Mouse (Mus musculus): Measurements from ENCODE around the gene Efemp1. TPM values are rescaled to one million over a fixed set of nuclear protein-coding genes. Genes with fewer than 3 reads are reported as not detected.

Gene Efemp1
- polyA plus RNA-seq, 1 experiment from 2014 or later: 32.2 TPM

DNA sequence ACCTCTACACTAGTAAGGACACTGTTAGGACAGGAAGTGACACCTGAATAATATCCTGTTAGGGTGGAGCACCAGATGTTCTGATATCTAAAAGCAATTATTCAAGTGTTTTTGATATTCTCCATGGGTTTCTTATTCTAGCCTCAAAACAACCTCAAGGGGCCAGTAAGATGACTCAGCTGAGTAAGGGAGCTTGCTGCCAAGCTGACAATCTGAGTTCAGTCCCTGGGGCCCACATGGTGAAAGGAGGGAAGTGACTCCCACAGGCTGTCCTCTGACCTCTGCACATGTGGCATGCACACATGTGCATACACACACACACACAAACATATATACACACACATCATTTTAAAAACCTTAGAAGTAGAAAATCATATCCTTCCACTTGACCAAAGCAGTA is 3.2 kb upstream of the Efemp1 start:
- Histone ChIP-seq H3K4me2 (ENCODE audit: low read depth, low read length) (no peak overlapping the region), H3K27me3 (ENCODE audit: control insufficient read depth, insufficient read depth, low read length) (no peaks in the 10 kb centered on the region), H3K4me3 (ENCODE audit: low read depth, low read length) (no peak overlapping the region), H3K4me1 (ENCODE audit: control insufficient read depth, insufficient read depth, low read length) (no peaks in the 10 kb centered on the region), H3K9me3 (replicated peaks; ENCODE audit: control insufficient read depth, low read length) (no peaks in the 10 kb centered on the region), H3K36me3 (replicated peaks; ENCODE audit: control insufficient read depth, insufficient read depth, low read depth, low read length) (no peaks in the 10 kb centered on the region), H3K27ac (replicated peaks; ENCODE audit: low read depth, low read length) (no peak overlapping the region), H3K9ac (replicated peaks; ENCODE audit: low read length) (no peak overlapping the region)
- ATAC-seq (replicated peaks; ENCODE audit: insufficient number of reproducible peaks, low FRiP score, low TSS enrichment, low read depth) (no peak), DNase-seq (ENCODE audit: low spot score) (no peak)

DNA sequence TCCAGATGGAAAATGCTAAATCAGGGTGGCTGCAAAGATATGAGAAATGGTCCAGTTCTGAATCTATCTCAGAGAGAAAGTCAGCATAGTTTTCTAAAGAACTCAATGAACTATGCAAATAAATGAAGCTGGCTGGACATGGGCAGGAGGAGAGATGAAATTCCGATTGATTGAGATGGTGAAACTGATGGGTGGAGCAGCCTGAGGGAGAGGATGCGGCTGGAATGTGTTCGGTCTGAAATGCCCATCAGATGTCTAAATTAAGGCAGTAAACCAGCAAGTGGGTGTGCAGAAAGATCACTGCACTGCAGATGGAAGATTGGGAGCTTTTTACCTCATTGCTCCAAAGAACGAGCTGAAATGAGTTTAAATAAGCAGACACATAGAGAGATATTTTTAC is 1.4 kb upstream of the Efemp1 start:
- WGBS: 36% methylated on average over 4 of the region's 4 CpGs
- ATAC-seq (replicated peaks; ENCODE audit: insufficient number of reproducible peaks, low FRiP score, low TSS enrichment, low read depth): no peak
- H3K9ac ChIP-seq (replicated peaks; ENCODE audit: low read length): no peak overlapping the region
- H3K36me3 ChIP-seq (replicated peaks; ENCODE audit: control insufficient read depth, insufficient read depth, low read depth, low read length): no peaks in the 10 kb centered on the region
- no peak overlapping the region for H3K4me3 ChIP-seq (ENCODE audit: low read depth, low read length)
- no peak for DNase-seq (ENCODE audit: low spot score)
- no peaks in the 10 kb centered on the region for H3K9me3 ChIP-seq (replicated peaks; ENCODE audit: control insufficient read depth, low read length)
- H3K27ac ChIP-seq (replicated peaks; ENCODE audit: low read depth, low read length): no peak overlapping the region
- no peaks in the 10 kb centered on the region for H3K4me1 ChIP-seq (ENCODE audit: control insufficient read depth, insufficient read depth, low read length)
- H3K4me2 ChIP-seq (ENCODE audit: low read depth, low read length): no peak overlapping the region
- no peaks in the 10 kb centered on the region for H3K27me3 ChIP-seq (ENCODE audit: control insufficient read depth, insufficient read depth, low read length)

- ATAC-seq (replicated peaks; ENCODE audit: insufficient number of reproducible peaks, low FRiP score, low TSS enrichment, low read depth): peak; percentile 63; the same call in 1 of the 2 replicates
- no peaks in the 10 kb centered on the region for H3K9me3 ChIP-seq (replicated peaks; ENCODE audit: control insufficient read depth, low read length)
- no peaks in the 10 kb centered on the region for H3K27me3 ChIP-seq (ENCODE audit: control insufficient read depth, insufficient read depth, low read length)
- peak overlapping the region; percentile 50; the same call in 1 of the 2 replicates for H3K4me3 ChIP-seq (ENCODE audit: low read depth, low read length)
- H3K4me1 ChIP-seq (ENCODE audit: control insufficient read depth, insufficient read depth, low read length): no peaks in the 10 kb centered on the region
- no peak for DNase-seq (ENCODE audit: low spot score)
- no peak overlapping the region for H3K27ac ChIP-seq (replicated peaks; ENCODE audit: low read depth, low read length)
- H3K36me3 ChIP-seq (replicated peaks; ENCODE audit: control insufficient read depth, insufficient read depth, low read depth, low read length): no peaks in the 10 kb centered on the region
- peak overlapping the region; percentile 86; the same call in 1 of the 2 replicates for H3K4me2 ChIP-seq (ENCODE audit: low read depth, low read length)
- 23% methylated on average over 6 of the region's 6 CpGs for WGBS
- no peak overlapping the region for H3K9ac ChIP-seq (replicated peaks; ENCODE audit: low read length)
Measured at GRCm38 (mm10) chr11:28852361-28852919, 564 bp upstream of the Efemp1 start.

GRCm38 (mm10) chr11:28859125-28859524 is 6.1 kb downstream of the Efemp1 start:
- Histone ChIP-seq H3K4me1 (ENCODE audit: control insufficient read depth, insufficient read depth, low read length) (no peaks in the 10 kb centered on the region), H3K9me3 (replicated peaks; ENCODE audit: control insufficient read depth, low read length) (no peaks in the 10 kb centered on the region), H3K9ac (replicated peaks; ENCODE audit: low read length) (no peak overlapping the region), H3K4me2 (ENCODE audit: low read depth, low read length) (no peak overlapping the region), H3K36me3 (replicated peaks; ENCODE audit: control insufficient read depth, insufficient read depth, low read depth, low read length) (no peaks in the 10 kb centered on the region), H3K27me3 (ENCODE audit: control insufficient read depth, insufficient read depth, low read length) (no peaks in the 10 kb centered on the region), H3K4me3 (ENCODE audit: low read depth, low read length) (no peak overlapping the region), H3K27ac (replicated peaks; ENCODE audit: low read depth, low read length) (no peak overlapping the region)
- ATAC-seq (replicated peaks; ENCODE audit: insufficient number of reproducible peaks, low FRiP score, low TSS enrichment, low read depth) (no peak), DNase-seq (ENCODE audit: low spot score) (no peak)

- DNase-seq (ENCODE audit: low spot score): peak; percentile 86
- Histone ChIP-seq H3K4me1 (ENCODE audit: control insufficient read depth, insufficient read depth, low read length) (no peaks in the 10 kb centered on the region), H3K4me3 (ENCODE audit: low read depth, low read length) (no peak overlapping the region), H3K27me3 (ENCODE audit: control insufficient read depth, insufficient read depth, low read length) (no peaks in the 10 kb centered on the region), H3K36me3 (replicated peaks; ENCODE audit: control insufficient read depth, insufficient read depth, low read depth, low read length) (no peaks in the 10 kb centered on the region), H3K27ac (replicated peaks; ENCODE audit: low read depth, low read length) (no peak overlapping the region), H3K4me2 (ENCODE audit: low read depth, low read length) (no peak overlapping the region), H3K9ac (replicated peaks; ENCODE audit: low read length) (no peak overlapping the region), H3K9me3 (replicated peaks; ENCODE audit: control insufficient read depth, low read length) (no peaks in the 10 kb centered on the region)
- no peak; the same call in 1 of the 2 replicates for ATAC-seq (replicated peaks; ENCODE audit: insufficient number of reproducible peaks, low FRiP score, low TSS enrichment, low read depth)
- WGBS: 28% methylated on average over 2 of the region's 2 CpGs
Measured at GRCm38 (mm10) chr11:28869129-28869528, 16.1 kb downstream of the Efemp1 start.

- no peaks in the 10 kb centered on the region; the same call in 1 of the 2 replicates for H3K4me1 ChIP-seq (ENCODE audit: control insufficient read depth, insufficient read depth, low read length)
- 50% methylated on average over 2 of the region's 2 CpGs for WGBS
- no peak for ATAC-seq (replicated peaks; ENCODE audit: insufficient number of reproducible peaks, low FRiP score, low TSS enrichment, low read depth)
- no peak overlapping the region for H3K9ac ChIP-seq (replicated peaks; ENCODE audit: low read length)
- DNase-seq (ENCODE audit: low spot score): peak; percentile 22
- H3K36me3 ChIP-seq (replicated peaks; ENCODE audit: control insufficient read depth, insufficient read depth, low read depth, low read length): no peaks in the 10 kb centered on the region
- no peak overlapping the region for H3K4me3 ChIP-seq (ENCODE audit: low read depth, low read length)
- H3K27me3 ChIP-seq (ENCODE audit: control insufficient read depth, insufficient read depth, low read length): no peaks in the 10 kb centered on the region
- H3K27ac ChIP-seq (replicated peaks; ENCODE audit: low read depth, low read length): no peak overlapping the region
- no peaks in the 10 kb centered on the region for H3K9me3 ChIP-seq (replicated peaks; ENCODE audit: control insufficient read depth, low read length)
- no peak overlapping the region for H3K4me2 ChIP-seq (ENCODE audit: low read depth, low read length)
Measured at GRCm38 (mm10) chr11:28881381-28881976, 28.5 kb downstream of the Efemp1 start.

DNA sequence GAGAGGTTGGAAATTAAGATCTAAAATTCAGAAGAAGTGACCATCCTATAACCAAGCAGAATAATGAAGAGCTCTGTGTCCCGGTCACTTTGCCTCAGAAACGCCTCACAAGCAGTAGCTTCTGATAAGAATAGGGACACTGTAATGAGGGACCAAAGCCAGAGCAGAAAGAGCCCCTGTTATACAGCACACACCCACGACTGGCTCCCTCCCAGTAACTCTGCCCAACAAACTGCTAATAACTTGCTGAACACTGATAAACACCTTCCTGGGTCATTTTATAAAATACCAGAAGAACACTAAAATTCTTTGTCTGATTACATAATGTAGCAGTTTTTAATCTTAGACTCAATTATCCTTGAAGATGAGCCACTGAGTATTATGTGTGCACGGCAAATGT is 30.1 kb downstream of the Efemp1 start:
- Histone ChIP-seq H3K9me3 (replicated peaks; ENCODE audit: control insufficient read depth, low read length) (no peaks in the 10 kb centered on the region), H3K27me3 (ENCODE audit: control insufficient read depth, insufficient read depth, low read length) (no peaks in the 10 kb centered on the region), H3K4me1 (ENCODE audit: control insufficient read depth, insufficient read depth, low read length) (no peaks in the 10 kb centered on the region; the same call in 1 of the 2 replicates), H3K36me3 (replicated peaks; ENCODE audit: control insufficient read depth, insufficient read depth, low read depth, low read length) (no peaks in the 10 kb centered on the region), H3K9ac (replicated peaks; ENCODE audit: low read length) (no peak overlapping the region), H3K4me2 (ENCODE audit: low read depth, low read length) (no peak overlapping the region), H3K4me3 (ENCODE audit: low read depth, low read length) (no peak overlapping the region), H3K27ac (replicated peaks; ENCODE audit: low read depth, low read length) (no peak overlapping the region)
- no peak for DNase-seq (ENCODE audit: low spot score)
- ATAC-seq (replicated peaks; ENCODE audit: insufficient number of reproducible peaks, low FRiP score, low TSS enrichment, low read depth): no peak
- 45% methylated on average over 4 of the region's 4 CpGs for WGBS

- WGBS: 84% methylated on average over 1 of the region's 1 CpGs
Measured at GRCm38 (mm10) chr11:28889538-28889937, 36.5 kb downstream of the Efemp1 start.

More at GRCm38 (mm10) chr11:28889538-28889937, 36.5 kb downstream of the Efemp1 start:
- Histone ChIP-seq H3K36me3 (replicated peaks; ENCODE audit: control insufficient read depth, insufficient read depth, low read depth, low read length) (no peaks in the 10 kb centered on the region), H3K4me3 (ENCODE audit: low read depth, low read length) (no peak overlapping the region), H3K9ac (replicated peaks; ENCODE audit: low read length) (no peak overlapping the region), H3K27me3 (ENCODE audit: control insufficient read depth, insufficient read depth, low read length) (no peaks in the 10 kb centered on the region), H3K4me2 (ENCODE audit: low read depth, low read length) (no peak overlapping the region), H3K27ac (replicated peaks; ENCODE audit: low read depth, low read length) (no peak overlapping the region), H3K9me3 (replicated peaks; ENCODE audit: control insufficient read depth, low read length) (no peaks in the 10 kb centered on the region), H3K4me1 (ENCODE audit: control insufficient read depth, insufficient read depth, low read length) (no peaks in the 10 kb centered on the region)
- no peak for ATAC-seq (replicated peaks; ENCODE audit: insufficient number of reproducible peaks, low FRiP score, low TSS enrichment, low read depth)
- DNase-seq (ENCODE audit: low spot score): no peak

Data from embryonic facial prominence, embryonic 11.5 days (tissue).